11 mouse cellular contexts compared by ENCODE assay signal in the genomic region with DNA sequence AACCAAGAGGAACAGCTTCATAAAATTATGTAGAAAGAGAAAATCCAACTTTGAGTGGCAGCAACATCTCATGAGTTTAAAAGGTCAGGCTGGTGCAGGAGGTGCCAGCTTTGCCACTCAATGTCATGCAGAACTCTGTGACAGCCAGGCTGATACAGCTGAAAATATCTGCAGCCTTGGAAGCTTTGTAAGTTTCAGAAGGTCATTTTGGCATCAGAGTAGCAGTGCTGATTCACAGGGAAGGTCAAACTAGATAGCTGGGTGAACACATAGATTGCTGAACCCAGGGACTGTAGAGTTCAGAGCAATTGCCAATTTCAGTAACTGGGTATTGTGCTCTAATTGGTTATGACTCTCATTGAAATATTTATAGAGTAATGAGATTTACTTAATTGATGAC. TPM values are rescaled to one million over a fixed set of nuclear protein-coding genes. Genes with fewer than 3 reads are reported as not detected.
A peak's percentile ranks its signal among the peaks of the same experiment; 100 is the strongest.
DNase-seq lines count a peak whose midpoint lies in the region; ATAC-seq and TF ChIP-seq lines count a peak whose summit lies in the region.
"Had no signal": no experiment of that assay in that cellular context is flagged by ENCODE, and none has a peak within 500 bp of the region (broad histone marks: within the 10 kb centered on the region; RNA-seq: fewer than 3 reads in every experiment).

No protein-coding gene starts in this region.

- TF ChIP-seq POLR2A in MEL (IDR thresholded peaks at IDR 0.05; ENCODE audit: control insufficient read depth in 1 of 2, insufficient read depth in 1 of 2, low read depth in 1 of 2, low read length in 2 of 2, poor library complexity in 1 of 2) = 0 out of 4 replicates have a peak, but pooled peaks of 1 of the 2 experiments have one; percentile 7

- H3K9ac ChIP-seq in intestine, embryonic 16.5 days (ENCODE audit: low read depth, low read length) = no peak overlapping the region
- no peak overlapping the region for H3K9ac ChIP-seq in intestine, postnatal 0 days (ENCODE audit: low read depth, low read length)
- H3K9ac ChIP-seq in MEL (ENCODE audit: control insufficient read depth, low read depth, low read length, poor library complexity, severe bottlenecking) = no peak overlapping the region
- H3K9ac ChIP-seq in liver, embryonic 15.5 days = no peak overlapping the region
- no peak overlapping the region for H3K9ac ChIP-seq in midbrain, embryonic 14.5 days (replicated peaks; ENCODE audit: low read length)
- H3K9ac ChIP-seq: lung, embryonic 15.5 days had no signal

- no peak overlapping the region for H3K4me2 ChIP-seq in intestine, embryonic 16.5 days (ENCODE audit: low read depth, low read length)
- H3K4me2 ChIP-seq in intestine, postnatal 0 days (replicated peaks; ENCODE audit: low read depth) = no peak overlapping the region
- H3K4me2 ChIP-seq in liver, embryonic 15.5 days = no peak overlapping the region
- H3K4me2 ChIP-seq in midbrain, embryonic 14.5 days (ENCODE audit: low read length) = no peak overlapping the region

- H3K4me3 ChIP-seq in intestine, embryonic 16.5 days (ENCODE audit: low read length) = no peak overlapping the region
- H3K4me3 ChIP-seq in intestine, postnatal 0 days (ENCODE audit: low read depth, low read length) = no peak overlapping the region
- no peak overlapping the region for H3K4me3 ChIP-seq in MEL (ENCODE audit: control insufficient read depth in 1 of 2, insufficient read depth in 1 of 2, low read depth in 2 of 2, low read length in 2 of 2)
- H3K4me3 ChIP-seq in liver, embryonic 15.5 days (replicated peaks) = no peak overlapping the region
- H3K4me3 ChIP-seq in midbrain, embryonic 14.5 days (replicated peaks; ENCODE audit: low read depth, low read length) = no peak overlapping the region
- H3K4me3 ChIP-seq: lung, embryonic 15.5 days had no signal

- H3K36me3 ChIP-seq in intestine, embryonic 16.5 days (ENCODE audit: control insufficient read depth, insufficient read depth, low read length) = no peaks in the 10 kb centered on the region
- no peaks in the 10 kb centered on the region for H3K36me3 ChIP-seq in intestine, postnatal 0 days (ENCODE audit: control insufficient read depth, insufficient read depth)
- peaks cover 34 to 64% of the 10 kb centered on the region in 2 experiments for H3K36me3 ChIP-seq in MEL (ENCODE audit: control insufficient read depth in 1 of 2, insufficient read depth in 2 of 2, low read length in 2 of 2)
- no peaks in the 10 kb centered on the region for H3K36me3 ChIP-seq in liver, embryonic 15.5 days (replicated peaks)
- no peaks in the 10 kb centered on the region for H3K36me3 ChIP-seq in midbrain, embryonic 14.5 days (ENCODE audit: control insufficient read depth, insufficient read depth, low read length)
- H3K36me3 ChIP-seq: lung, embryonic 15.5 days had no signal

- H3K9me3 ChIP-seq in intestine, embryonic 16.5 days (ENCODE audit: control insufficient read depth, low read length) = no peaks in the 10 kb centered on the region
- no peaks in the 10 kb centered on the region for H3K9me3 ChIP-seq in intestine, postnatal 0 days (ENCODE audit: control insufficient read depth)
- no peaks in the 10 kb centered on the region for H3K9me3 ChIP-seq in MEL (replicated peaks; ENCODE audit: insufficient read depth, low read length)
- no peaks in the 10 kb centered on the region for H3K9me3 ChIP-seq in liver, embryonic 15.5 days (replicated peaks)
- H3K9me3 ChIP-seq in midbrain, embryonic 14.5 days (ENCODE audit: control insufficient read depth, low read length) = no peaks in the 10 kb centered on the region
- H3K9me3 ChIP-seq: lung, embryonic 15.5 days had no signal

- no peak for TF ChIP-seq EP300 in MEL (IDR thresholded peaks at IDR 0.05; ENCODE audit: low read depth in 1 of 2, low read length in 2 of 2)

- H3K27me3 ChIP-seq in intestine, embryonic 16.5 days (replicated peaks; ENCODE audit: control insufficient read depth, insufficient read depth, low read length) = no peaks in the 10 kb centered on the region
- no peaks in the 10 kb centered on the region for H3K27me3 ChIP-seq in intestine, postnatal 0 days (replicated peaks; ENCODE audit: control insufficient read depth, insufficient read depth, low read length)
- H3K27me3 ChIP-seq in MEL (ENCODE audit: control insufficient read depth in 1 of 2, insufficient read depth in 2 of 2, low read length in 2 of 2) = no peaks in the 10 kb centered on the region
- H3K27me3 ChIP-seq in liver, embryonic 15.5 days = no peaks in the 10 kb centered on the region
- no peaks in the 10 kb centered on the region for H3K27me3 ChIP-seq in midbrain, embryonic 14.5 days (ENCODE audit: control insufficient read depth, insufficient read depth, low read length)
- H3K27me3 ChIP-seq: lung, embryonic 15.5 days had no signal

- H3K79me2 ChIP-seq in MEL (ENCODE audit: control insufficient read depth, insufficient read depth, low read length, poor library complexity) = peaks cover 72% of the 10 kb centered on the region

- peak overlapping the region; percentile 45; the same call in 1 of the 2 replicates for H3K27ac ChIP-seq in intestine, embryonic 16.5 days (ENCODE audit: low read length)
- no peak overlapping the region for H3K27ac ChIP-seq in intestine, postnatal 0 days (ENCODE audit: low read depth, low read length)
- peak overlapping the region; percentile 19; the same call in 1 of the 2 replicates for H3K27ac ChIP-seq in MEL (ENCODE audit: control insufficient read depth, low read depth, low read length)
- no peak overlapping the region for H3K27ac ChIP-seq in liver, embryonic 15.5 days (replicated peaks)
- no peak overlapping the region for H3K27ac ChIP-seq in midbrain, embryonic 14.5 days (replicated peaks; ENCODE audit: low read depth, low read length)

- DNase-seq in MEL (ENCODE audit: low read depth, low spot score) = peak; percentile 19
- peak; percentile 59 to 70 for DNase-seq in heart, adult 9 months (ENCODE audit: low spot score in 2 of 2)
- DNase-seq in midbrain, embryonic 14.5 days = no peak
- DNase-seq in thymus, postnatal 25 days = no peak
- no peak for DNase-seq in frontal cortex, postnatal 10 days (ENCODE audit: low spot score in 2 of 2)
- DNase-seq: kidney, postnatal 14 days; thymus, postnatal 4 days had no signal

- no peak for ATAC-seq in intestine, embryonic 16.5 days
- no peak for ATAC-seq in intestine, postnatal 0 days
- peak; percentile 33; the same call in 1 of the 2 replicates for ATAC-seq in liver, embryonic 15.5 days (ENCODE audit: insufficient read depth)
- no peak for ATAC-seq in midbrain, embryonic 14.5 days (ENCODE audit: low FRiP score, low TSS enrichment)

- peaks cover 18% of the 10 kb centered on the region for H3K4me1 ChIP-seq in intestine, embryonic 16.5 days (ENCODE audit: control insufficient read depth, insufficient read depth, low read length)
- 0 out of 2 replicates have a peak, but pooled peaks cover 7% of the 10 kb centered on the region for H3K4me1 ChIP-seq in intestine, postnatal 0 days (replicated peaks; ENCODE audit: control insufficient read depth, insufficient read depth, low read length)
- peaks cover 16 to 33% of the 10 kb centered on the region in 2 experiments for H3K4me1 ChIP-seq in MEL (ENCODE audit: control insufficient read depth in 1 of 2, insufficient read depth in 2 of 2, low read length in 2 of 2)
- peaks cover 51% of the 10 kb centered on the region for H3K4me1 ChIP-seq in liver, embryonic 15.5 days (replicated peaks)
- H3K4me1 ChIP-seq in midbrain, embryonic 14.5 days (ENCODE audit: control insufficient read depth, insufficient read depth, low read length) = no peaks in the 10 kb centered on the region

- TF ChIP-seq RAD21 in MEL (IDR thresholded peaks at IDR 0.05; ENCODE audit: low read depth, low read length) = no peak

- TF ChIP-seq CTCF in intestine, postnatal 0 days (IDR thresholded peaks at IDR 0.05; ENCODE audit: low read depth) = no peak
- no peak for TF ChIP-seq CTCF in MEL (IDR thresholded peaks at IDR 0.05 in 2 of 3, conservative IDR thresholded peaks at IDR 0.05 in 1 of 3; ENCODE audit: control insufficient read depth in 1 of 3, insufficient read depth in 1 of 3, low read depth in 2 of 3, low read length in 3 of 3, poor library complexity in 1 of 3, severe bottlenecking in 1 of 3)

TF ChIP-seq in MEL, 35 proteins besides CTCF, POLR2A, EP300 and RAD21:
- TF ChIP-seq UBTF (IDR thresholded peaks at IDR 0.05; ENCODE audit: borderline replicate concordance, insufficient read depth, low read depth, low read length) (no peak), GABPA (IDR thresholded peaks at IDR 0.05; ENCODE audit: low read depth, low read length) (no peak), CHD2 (IDR thresholded peaks at IDR 0.05; ENCODE audit: low read length) (no peak)

RNA-seq across cellular contexts. Expression of a gene that starts 42.8 kb away (rescaled TPM):
- 94.3 and 98.2 TPM in 2 replicates for polyA plus RNA-seq in intestine, embryonic 16.5 days (2015; fragmentation: Nextera tagmentation; extraction: Ambion mirVana)
- 54.6 and 55.5 TPM in 2 replicates for polyA plus RNA-seq in intestine, postnatal 0 days (2015; fragmentation: Nextera tagmentation; extraction: Ambion mirVana)
- 323 and 341 TPM in 2 replicates for total RNA-seq in MEL (2012; rRNA removed)
- 100 to 1,000 TPM; 250 to 371 TPM for polyA plus RNA-seq in MEL (2012; ENCODE audit: insufficient read depth in 1 of 2, insufficient read length in 2 of 2, low read depth in 1 of 2, low replicate concordance in 2 of 2, missing spikeins in 1 of 2)
- 88.5 and 93.9 TPM in 2 replicates for polyA plus RNA-seq in liver, embryonic 15.5 days (2015; fragmentation: Nextera tagmentation; extraction: Ambion mirVana)
- 58.0 and 66.8 TPM in 2 replicates for polyA plus RNA-seq in midbrain, embryonic 14.5 days (2014; fragmentation: Nextera tagmentation; extraction: Ambion mirVana)

Comparison
In these comparisons a context has a peak if more than half of its experiments do, and no peak if none do; other contexts are left out.
1. H3K27ac ChIP-seq: peak in intestine, embryonic 16.5 days (single experiment) and MEL (single experiment); none in intestine, postnatal 0 days (single experiment), liver, embryonic 15.5 days (single experiment) and midbrain, embryonic 14.5 days (single experiment).
2. DNase-seq: peak in MEL (single experiment) and heart, adult 9 months (2 of 2); none in midbrain, embryonic 14.5 days (single experiment), thymus, postnatal 25 days (single experiment) and frontal cortex, postnatal 10 days (0 of 2).